Mouse (Mus musculus): ENCODE measurements around the gene Zfp541. TPM values are rescaled to one million over a fixed set of nuclear protein-coding genes. Genes with fewer than 3 reads are reported as not detected.

Zfp541 gene
- polyA plus RNA-seq, 1 experiment from 2014 or later: 0.12 TPM

DNA sequence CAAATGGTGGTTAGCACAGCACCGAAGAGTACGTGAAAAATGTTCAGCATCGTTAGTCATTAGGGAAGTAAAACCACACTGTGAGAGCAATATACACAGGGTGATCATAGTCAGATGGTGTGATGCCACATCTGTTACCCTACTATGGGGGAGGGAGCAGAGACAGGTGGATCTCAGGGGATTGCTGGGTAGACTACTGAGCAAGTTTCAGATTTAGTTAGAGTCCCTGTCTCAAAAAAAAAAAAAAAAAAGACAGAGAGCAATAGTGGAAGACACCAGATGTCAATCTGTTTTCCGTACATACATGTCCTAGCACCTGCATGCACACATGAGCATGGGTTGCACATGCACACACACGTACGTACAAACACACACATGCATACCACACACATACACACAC lies 5.9 kb upstream of the Zfp541 start:
- no peaks in the 10 kb centered on the region for H3K36me3 ChIP-seq (ENCODE audit: control insufficient read depth, insufficient read depth, low read length)

DNA sequence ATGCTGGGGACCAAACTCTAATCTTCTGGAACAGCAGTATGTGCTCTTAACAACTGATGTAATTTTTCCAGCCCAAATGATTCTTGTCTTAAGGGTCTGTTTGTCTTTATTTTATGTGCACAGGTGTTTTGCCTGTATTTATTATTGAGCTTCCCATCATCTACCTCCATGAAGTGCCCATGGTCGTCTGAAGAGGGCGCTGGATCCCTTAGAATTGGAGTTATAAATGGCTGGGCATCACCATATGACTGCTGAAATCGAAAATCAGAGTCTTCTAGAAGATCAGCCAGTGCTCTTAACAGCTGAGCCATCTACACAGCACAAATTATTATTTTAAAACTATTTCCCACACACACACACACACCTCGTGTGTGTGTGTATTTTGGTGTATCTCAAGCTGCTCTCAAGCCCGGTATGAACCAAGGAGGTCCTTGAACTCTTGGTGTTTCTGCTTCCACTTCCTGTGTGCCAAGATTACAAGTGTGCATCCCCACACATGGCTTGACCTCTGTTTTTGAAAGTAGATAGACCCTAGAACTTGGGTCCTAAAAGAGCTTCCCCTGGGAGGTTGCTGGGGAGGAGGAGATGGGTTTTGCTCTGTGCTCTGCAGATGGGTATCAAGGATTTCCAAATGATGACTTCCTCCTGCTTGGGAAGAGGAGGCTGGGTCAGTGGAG lies 5.0 kb upstream of the Zfp541 start:
- H3K4me2 ChIP-seq (replicated peaks; ENCODE audit: low read depth, low read length): no peak overlapping the region
- H3K4me3 ChIP-seq (ENCODE audit: low read depth, low read length): no peak overlapping the region
- 0 out of 2 replicates have a peak, but pooled peaks cover 4% of the 10 kb centered on the region for H3K4me1 ChIP-seq (ENCODE audit: control insufficient read depth, insufficient read depth, low read length)
- H3K9ac ChIP-seq (replicated peaks; ENCODE audit: low read depth, low read length): no peak overlapping the region
- ATAC-seq (ENCODE audit: insufficient number of reproducible peaks, insufficient read depth, low FRiP score, low read depth): no peak
- WGBS: 23% methylated on average over 5 of the region's 5 CpGs
- H3K36me3 ChIP-seq (ENCODE audit: control insufficient read depth, insufficient read depth, low read length): no peaks in the 10 kb centered on the region
- no peaks in the 10 kb centered on the region for H3K9me3 ChIP-seq (ENCODE audit: control insufficient read depth, low read depth, low read length)
- no peak overlapping the region for H3K27ac ChIP-seq (ENCODE audit: low read length)
- H3K27me3 ChIP-seq (ENCODE audit: control insufficient read depth, insufficient read depth, low read length): peaks cover under 1% of the 10 kb centered on the region; the same call in 1 of the 2 replicates

More for the DNA sequence above, 5.9 kb upstream of the Zfp541 start:
- Histone ChIP-seq H3K27ac (ENCODE audit: low read length) (no peak overlapping the region), H3K4me3 (ENCODE audit: low read depth, low read length) (no peak overlapping the region), H3K9me3 (ENCODE audit: control insufficient read depth, low read depth, low read length) (no peaks in the 10 kb centered on the region), H3K4me1 (ENCODE audit: control insufficient read depth, insufficient read depth, low read length) (0 out of 2 replicates have a peak, but pooled peaks cover 5% of the 10 kb centered on the region), H3K27me3 (ENCODE audit: control insufficient read depth, insufficient read depth, low read length) (no peaks in the 10 kb centered on the region), H3K9ac (replicated peaks; ENCODE audit: low read depth, low read length) (no peak overlapping the region), H3K4me2 (replicated peaks; ENCODE audit: low read depth, low read length) (no peak overlapping the region)
- 88% methylated on average over 6 of the region's 6 CpGs for WGBS
- ATAC-seq (ENCODE audit: insufficient number of reproducible peaks, insufficient read depth, low FRiP score, low read depth): no peak

DNA sequence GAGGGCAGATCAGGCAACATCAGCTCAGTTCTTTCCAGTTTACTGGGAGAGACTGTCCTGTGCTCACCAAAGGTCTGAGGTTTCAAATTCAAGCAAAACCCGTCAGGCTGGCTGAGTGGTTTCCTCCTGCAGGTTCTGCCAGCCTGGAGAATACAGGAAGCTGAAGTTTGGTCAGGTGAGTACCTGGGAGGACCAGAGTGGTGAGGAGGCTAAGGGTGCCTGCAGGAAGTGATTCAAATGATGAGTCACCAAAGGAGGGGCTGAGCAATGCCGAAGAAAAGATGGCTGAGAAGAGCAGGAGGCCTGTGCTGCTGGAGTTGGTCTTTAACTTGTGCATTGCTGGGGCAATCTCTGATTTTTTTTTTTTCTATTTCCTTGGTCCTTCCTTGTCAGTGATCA lies 4.5 kb upstream of the Zfp541 start:
- peaks cover 2% of the 10 kb centered on the region; the same call in 1 of the 2 replicates for H3K9me3 ChIP-seq (ENCODE audit: control insufficient read depth, low read depth, low read length)
- 0 out of 2 replicates have a peak, but pooled peaks cover 4% of the 10 kb centered on the region for H3K4me1 ChIP-seq (ENCODE audit: control insufficient read depth, insufficient read depth, low read length)
- ATAC-seq (ENCODE audit: insufficient number of reproducible peaks, insufficient read depth, low FRiP score, low read depth): no peak
- no peak overlapping the region for H3K4me3 ChIP-seq (ENCODE audit: low read depth, low read length)
- H3K4me2 ChIP-seq (replicated peaks; ENCODE audit: low read depth, low read length): no peak overlapping the region
- peaks cover 6% of the 10 kb centered on the region; the same call in 1 of the 2 replicates for H3K27me3 ChIP-seq (ENCODE audit: control insufficient read depth, insufficient read depth, low read length)
- no peaks in the 10 kb centered on the region for H3K36me3 ChIP-seq (ENCODE audit: control insufficient read depth, insufficient read depth, low read length)
- WGBS: 55% methylated on average over 2 of the region's 2 CpGs
- no peak overlapping the region for H3K9ac ChIP-seq (replicated peaks; ENCODE audit: low read depth, low read length)
- H3K27ac ChIP-seq (ENCODE audit: low read length): no peak overlapping the region

DNA sequence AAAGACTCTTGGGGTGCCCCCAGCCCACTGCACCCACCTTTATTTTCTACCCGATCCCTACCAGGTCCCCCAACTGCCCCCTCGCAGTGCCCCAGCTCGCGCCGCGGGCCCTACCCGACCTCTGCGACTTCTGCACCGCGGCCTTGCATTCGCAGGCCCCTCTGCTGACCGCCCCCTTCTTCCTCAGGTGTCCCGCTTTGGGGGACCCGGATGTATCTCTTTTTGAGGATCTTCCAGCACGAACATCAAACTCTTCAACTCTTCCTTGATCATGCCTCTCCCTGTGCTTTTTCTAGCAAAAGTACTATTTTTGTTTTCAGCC lies 446 bp downstream of the Zfp541 start:
- no peak overlapping the region for H3K4me3 ChIP-seq (ENCODE audit: low read depth, low read length)
- ATAC-seq (ENCODE audit: insufficient number of reproducible peaks, insufficient read depth, low FRiP score, low read depth): no peak
- 75% methylated on average over 15 of the region's 15 CpGs for WGBS

DNA sequence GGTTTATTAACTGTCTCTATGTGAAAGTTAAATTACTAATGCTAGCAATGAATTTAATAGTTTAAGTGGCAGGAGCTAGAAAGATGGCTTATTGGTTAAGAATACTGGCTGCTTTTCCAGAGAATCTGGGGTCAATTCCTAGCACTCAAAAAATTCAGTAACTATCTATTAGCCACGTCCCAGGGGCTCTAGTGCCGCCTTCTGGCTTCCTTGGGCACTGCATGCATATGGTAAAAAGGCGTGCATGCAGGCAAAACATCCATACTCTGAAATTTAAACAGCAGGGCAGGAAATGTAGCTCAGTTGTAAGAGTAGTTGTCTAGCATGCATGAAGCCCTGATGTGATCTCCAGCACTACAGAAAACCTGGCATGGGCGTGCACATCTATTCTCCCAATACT lies 1.9 kb downstream of the Zfp541 start:
- ATAC-seq (ENCODE audit: insufficient number of reproducible peaks, insufficient read depth, low FRiP score, low read depth): no peak
- no peak overlapping the region for H3K4me3 ChIP-seq (ENCODE audit: low read depth, low read length)

More for the DNA sequence above, 446 bp downstream of the Zfp541 start:
- Histone ChIP-seq H3K4me1 (ENCODE audit: control insufficient read depth, insufficient read depth, low read length) (no peaks in the 10 kb centered on the region), H3K9ac (replicated peaks; ENCODE audit: low read depth, low read length) (no peak overlapping the region), H3K9me3 (ENCODE audit: control insufficient read depth, low read depth, low read length) (peaks cover 2% of the 10 kb centered on the region; the same call in 1 of the 2 replicates), H3K36me3 (ENCODE audit: control insufficient read depth, insufficient read depth, low read length) (no peaks in the 10 kb centered on the region), H3K27ac (ENCODE audit: low read length) (no peak overlapping the region), H3K27me3 (ENCODE audit: control insufficient read depth, insufficient read depth, low read length) (peaks cover 6% of the 10 kb centered on the region; the same call in 1 of the 2 replicates), H3K4me2 (replicated peaks; ENCODE audit: low read depth, low read length) (no peak overlapping the region)

DNA sequence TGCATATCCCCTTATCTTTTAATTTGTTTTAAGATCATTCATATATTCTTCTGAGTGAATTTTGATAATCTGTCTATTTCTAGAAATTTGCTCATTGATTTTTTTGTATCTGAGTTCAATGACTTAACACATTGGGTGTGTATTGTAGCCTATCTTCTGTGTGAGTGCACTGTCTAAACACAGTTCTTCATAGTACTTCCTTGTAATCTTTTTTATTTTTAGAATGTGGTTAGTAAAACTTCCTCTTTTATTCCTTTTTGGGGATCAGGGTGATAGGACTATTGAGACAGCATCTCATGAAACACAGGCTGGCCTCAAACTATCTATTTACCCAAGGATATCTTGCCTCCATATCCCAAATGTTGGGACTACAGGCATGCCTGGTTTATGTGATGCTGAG lies 9.2 kb downstream of the Zfp541 start:
- Histone ChIP-seq H3K9me3 (ENCODE audit: control insufficient read depth, low read depth, low read length) (no peaks in the 10 kb centered on the region), H3K36me3 (ENCODE audit: control insufficient read depth, insufficient read depth, low read length) (no peaks in the 10 kb centered on the region), H3K4me2 (replicated peaks; ENCODE audit: low read depth, low read length) (no peak overlapping the region), H3K4me3 (ENCODE audit: low read depth, low read length) (no peak overlapping the region), H3K27me3 (ENCODE audit: control insufficient read depth, insufficient read depth, low read length) (no peaks in the 10 kb centered on the region), H3K9ac (replicated peaks; ENCODE audit: low read depth, low read length) (no peak overlapping the region), H3K4me1 (ENCODE audit: control insufficient read depth, insufficient read depth, low read length) (no peaks in the 10 kb centered on the region), H3K27ac (ENCODE audit: low read length) (no peak overlapping the region)
- no peak for ATAC-seq (ENCODE audit: insufficient number of reproducible peaks, insufficient read depth, low FRiP score, low read depth)

More for the DNA sequence above, 1.9 kb downstream of the Zfp541 start:
- WGBS: 38% methylated on average over 4 of the region's 4 CpGs
- no peak overlapping the region for H3K9ac ChIP-seq (replicated peaks; ENCODE audit: low read depth, low read length)
- peaks cover 6% of the 10 kb centered on the region; the same call in 1 of the 2 replicates for H3K27me3 ChIP-seq (ENCODE audit: control insufficient read depth, insufficient read depth, low read length)
- no peak overlapping the region for H3K4me2 ChIP-seq (replicated peaks; ENCODE audit: low read depth, low read length)
- no peaks in the 10 kb centered on the region for H3K36me3 ChIP-seq (ENCODE audit: control insufficient read depth, insufficient read depth, low read length)
- H3K27ac ChIP-seq (ENCODE audit: low read length): no peak overlapping the region
- peaks cover 2% of the 10 kb centered on the region; the same call in 1 of the 2 replicates for H3K9me3 ChIP-seq (ENCODE audit: control insufficient read depth, low read depth, low read length)
- no peaks in the 10 kb centered on the region for H3K4me1 ChIP-seq (ENCODE audit: control insufficient read depth, insufficient read depth, low read length)

DNA sequence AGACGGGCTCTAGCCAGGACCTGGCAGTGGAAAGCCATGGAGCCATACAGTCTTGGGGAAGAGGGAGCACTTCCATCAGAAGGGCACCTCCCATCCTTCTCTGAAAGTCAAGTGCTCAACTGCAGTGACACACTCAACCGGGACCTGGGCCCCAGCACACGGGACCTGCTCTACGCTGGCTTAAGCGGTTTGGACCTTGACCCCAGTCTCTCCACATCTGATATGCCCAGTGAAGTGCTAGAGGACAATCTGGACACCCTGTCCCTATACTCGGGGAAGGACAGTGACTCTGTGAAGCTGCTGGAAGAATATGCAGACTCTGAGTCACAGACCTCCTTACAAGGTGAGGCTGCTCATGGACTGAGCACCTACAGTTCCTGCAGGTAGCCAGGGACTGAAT lies 10.3 kb downstream of the Zfp541 start:
- H3K36me3 ChIP-seq (ENCODE audit: control insufficient read depth, insufficient read depth, low read length): no peaks in the 10 kb centered on the region
- H3K9ac ChIP-seq (replicated peaks; ENCODE audit: low read depth, low read length): no peak overlapping the region
- ATAC-seq (ENCODE audit: insufficient number of reproducible peaks, insufficient read depth, low FRiP score, low read depth): no peak
- no peak overlapping the region for H3K27ac ChIP-seq (ENCODE audit: low read length)
- no peak overlapping the region for H3K4me3 ChIP-seq (ENCODE audit: low read depth, low read length)
- no peaks in the 10 kb centered on the region for H3K27me3 ChIP-seq (ENCODE audit: control insufficient read depth, insufficient read depth, low read length)
- no peaks in the 10 kb centered on the region for H3K9me3 ChIP-seq (ENCODE audit: control insufficient read depth, low read depth, low read length)
- no peak overlapping the region for H3K4me2 ChIP-seq (replicated peaks; ENCODE audit: low read depth, low read length)
- WGBS: 78% methylated on average over 6 of the region's 6 CpGs
- H3K4me1 ChIP-seq (ENCODE audit: control insufficient read depth, insufficient read depth, low read length): no peaks in the 10 kb centered on the region

DNA sequence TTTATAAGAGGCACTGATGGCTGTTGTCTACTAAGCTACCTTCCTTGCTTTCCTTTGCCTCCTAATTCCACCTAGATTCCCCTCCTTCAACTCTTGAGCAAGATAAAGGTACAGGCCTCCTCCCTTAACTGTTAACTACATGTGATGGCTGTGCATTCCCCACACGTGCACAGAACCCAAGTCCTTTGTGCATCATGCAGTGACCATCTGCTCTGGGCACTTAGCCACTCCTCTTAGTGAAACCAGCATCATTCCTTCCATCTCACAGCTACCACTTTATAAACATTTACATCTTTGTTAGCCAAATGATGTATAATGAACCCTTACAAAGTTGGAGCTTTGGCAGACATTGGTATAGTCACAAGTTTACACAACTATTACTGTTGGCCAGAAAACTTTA lies 18.3 kb downstream of the Zfp541 start:
- ATAC-seq (ENCODE audit: insufficient number of reproducible peaks, insufficient read depth, low FRiP score, low read depth): no peak
- Histone ChIP-seq H3K36me3 (ENCODE audit: control insufficient read depth, insufficient read depth, low read length) (no peaks in the 10 kb centered on the region), H3K9me3 (ENCODE audit: control insufficient read depth, low read depth, low read length) (no peaks in the 10 kb centered on the region), H3K4me2 (replicated peaks; ENCODE audit: low read depth, low read length) (no peak overlapping the region), H3K27ac (ENCODE audit: low read length) (no peak overlapping the region), H3K27me3 (ENCODE audit: control insufficient read depth, insufficient read depth, low read length) (no peaks in the 10 kb centered on the region), H3K9ac (replicated peaks; ENCODE audit: low read depth, low read length) (no peak overlapping the region), H3K4me3 (ENCODE audit: low read depth, low read length) (no peak overlapping the region), H3K4me1 (ENCODE audit: control insufficient read depth, insufficient read depth, low read length) (no peaks in the 10 kb centered on the region)
- 56% methylated on average over 1 of the region's 1 CpGs for WGBS

DNA sequence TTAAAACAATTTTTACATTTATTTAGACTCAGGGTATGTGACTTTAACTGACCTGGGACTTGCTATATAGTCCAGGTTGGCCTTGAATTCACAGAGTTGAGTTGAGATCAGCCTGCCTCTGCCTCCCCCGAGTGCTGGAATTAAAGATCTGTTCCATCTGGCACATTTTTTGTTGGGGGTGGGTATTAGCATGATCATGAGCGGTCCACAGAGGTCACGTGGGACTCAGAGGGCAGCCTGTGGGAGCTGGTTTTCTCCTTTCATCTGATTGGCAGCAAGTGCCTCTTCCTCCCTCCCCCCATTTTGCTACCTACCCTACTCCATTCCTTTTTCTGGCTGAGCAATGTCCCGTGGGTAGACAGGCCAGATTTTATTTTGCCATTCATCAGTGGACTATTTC lies 19.0 kb downstream of the Zfp541 start:
- Histone ChIP-seq H3K27ac (ENCODE audit: low read length) (no peak overlapping the region), H3K9me3 (ENCODE audit: control insufficient read depth, low read depth, low read length) (no peaks in the 10 kb centered on the region), H3K4me3 (ENCODE audit: low read depth, low read length) (no peak overlapping the region), H3K4me2 (replicated peaks; ENCODE audit: low read depth, low read length) (no peak overlapping the region), H3K36me3 (ENCODE audit: control insufficient read depth, insufficient read depth, low read length) (no peaks in the 10 kb centered on the region), H3K4me1 (ENCODE audit: control insufficient read depth, insufficient read depth, low read length) (no peaks in the 10 kb centered on the region), H3K27me3 (ENCODE audit: control insufficient read depth, insufficient read depth, low read length) (no peaks in the 10 kb centered on the region), H3K9ac (replicated peaks; ENCODE audit: low read depth, low read length) (no peak overlapping the region)
- no peak for ATAC-seq (ENCODE audit: insufficient number of reproducible peaks, insufficient read depth, low FRiP score, low read depth)
- WGBS: 66% methylated on average over 4 of the region's 4 CpGs

All from stomach, embryonic 14.5 days (tissue).